Mouse (Mus musculus): ENCODE measurements at regions not wholly inside any gene's neighbourhood (a gene's known extent, or its start where the extent isn't known, plus 50 kb on each side); places are given as distances from the start of the nearest gene placed in this dataset.

GRCm38 (mm10) chr7:72514851-72515250 lies 208.4 kb upstream of the Mctp2 start:
- Histone ChIP-seq H3K27me3 (ENCODE audit: control insufficient read depth, insufficient read depth, low read length) (no peaks in the 10 kb centered on the region), H3K4me2 (replicated peaks; ENCODE audit: low read depth) (no peak overlapping the region), H3K36me3 (ENCODE audit: control insufficient read depth, insufficient read depth, low read length) (no peaks in the 10 kb centered on the region), H3K27ac (replicated peaks) (no peak overlapping the region), H3K9ac (ENCODE audit: low read length) (no peak overlapping the region), H3K4me1 (replicated peaks; ENCODE audit: control insufficient read depth, insufficient read depth) (no peaks in the 10 kb centered on the region), H3K4me3 (ENCODE audit: low read depth, low read length) (no peak overlapping the region), H3K9me3 (ENCODE audit: control insufficient read depth, low read length) (no peaks in the 10 kb centered on the region)
- 78% methylated on average over 2 of the region's 2 CpGs for WGBS
- no peak for TF ChIP-seq CTCF (IDR thresholded peaks at IDR 0.05; ENCODE audit: low read depth)
- TF ChIP-seq EP300 (optimal IDR thresholded peaks at IDR 0.05), result no peak
- DNase-seq (ENCODE audit: low spot score) (no peak), ATAC-seq (ENCODE audit: low FRiP score, low TSS enrichment) (no peak)

GRCm38 (mm10) chr7:72518421-72518972 lies 212.1 kb upstream of the Mctp2 start:
- Histone ChIP-seq H3K27me3 (ENCODE audit: control insufficient read depth, insufficient read depth, low read length) (no peaks in the 10 kb centered on the region), H3K4me1 (replicated peaks; ENCODE audit: control insufficient read depth, insufficient read depth) (no peaks in the 10 kb centered on the region), H3K4me3 (ENCODE audit: low read depth, low read length) (no peak overlapping the region), H3K9me3 (ENCODE audit: control insufficient read depth, low read length) (no peaks in the 10 kb centered on the region), H3K36me3 (ENCODE audit: control insufficient read depth, insufficient read depth, low read length) (no peaks in the 10 kb centered on the region), H3K27ac (replicated peaks) (no peak overlapping the region), H3K9ac (ENCODE audit: low read length) (no peak overlapping the region), H3K4me2 (replicated peaks; ENCODE audit: low read depth) (no peak overlapping the region)
- ATAC-seq (ENCODE audit: low FRiP score, low TSS enrichment) (peak; percentile 63; the same call in 1 of the 2 replicates), DNase-seq (ENCODE audit: low spot score) (no peak)
- WGBS, result 36% methylated on average over 5 of the region's 5 CpGs
- no peak for TF ChIP-seq EP300 (optimal IDR thresholded peaks at IDR 0.05)

- Histone ChIP-seq H3K36me3 (ENCODE audit: control insufficient read depth, insufficient read depth, low read length) (no peaks in the 10 kb centered on the region), H3K4me3 (ENCODE audit: low read depth, low read length) (no peak overlapping the region), H3K27ac (replicated peaks) (no peak overlapping the region; the same call in 1 of the 2 replicates), H3K9ac (ENCODE audit: low read length) (no peak overlapping the region), H3K4me1 (replicated peaks; ENCODE audit: control insufficient read depth, insufficient read depth) (no peaks in the 10 kb centered on the region), H3K4me2 (replicated peaks; ENCODE audit: low read depth) (no peak overlapping the region), H3K27me3 (ENCODE audit: control insufficient read depth, insufficient read depth, low read length) (no peaks in the 10 kb centered on the region), H3K9me3 (ENCODE audit: control insufficient read depth, low read length) (no peaks in the 10 kb centered on the region)
- ATAC-seq (ENCODE audit: low FRiP score, low TSS enrichment) (no peak), DNase-seq (ENCODE audit: low spot score) (no peak)
- WGBS, result 33% methylated on average over 6 of the region's 6 CpGs
- TF ChIP-seq EP300 (optimal IDR thresholded peaks at IDR 0.05) (no peak), CTCF (IDR thresholded peaks at IDR 0.05; ENCODE audit: low read depth) (no peak)
Measured at GRCm38 (mm10) chr7:72519359-72520115, 213.1 kb upstream of the Mctp2 start.

GRCm38 (mm10) chr7:72528873-72529272 lies 222.5 kb upstream of the Mctp2 start:
- peak; percentile 61 for TF ChIP-seq CTCF (IDR thresholded peaks at IDR 0.05; ENCODE audit: low read depth)
- no peak for TF ChIP-seq EP300 (optimal IDR thresholded peaks at IDR 0.05)
- Histone ChIP-seq H3K36me3 (ENCODE audit: control insufficient read depth, insufficient read depth, low read length) (no peaks in the 10 kb centered on the region), H3K9ac (ENCODE audit: low read length) (no peak overlapping the region), H3K4me2 (replicated peaks; ENCODE audit: low read depth) (no peak overlapping the region), H3K4me1 (replicated peaks; ENCODE audit: control insufficient read depth, insufficient read depth) (no peaks in the 10 kb centered on the region), H3K27me3 (ENCODE audit: control insufficient read depth, insufficient read depth, low read length) (no peaks in the 10 kb centered on the region), H3K9me3 (ENCODE audit: control insufficient read depth, low read length) (no peaks in the 10 kb centered on the region), H3K4me3 (ENCODE audit: low read depth, low read length) (no peak overlapping the region), H3K27ac (replicated peaks) (no peak overlapping the region)
- DNase-seq (ENCODE audit: low spot score) (no peak), ATAC-seq (ENCODE audit: low FRiP score, low TSS enrichment) (no peak)
- 89% methylated on average over 3 of the region's 3 CpGs for WGBS

GRCm38 (mm10) chr7:72538288-72538687 lies 231.9 kb upstream of the Mctp2 start:
- TF ChIP-seq CTCF (IDR thresholded peaks at IDR 0.05; ENCODE audit: low read depth) (no peak), EP300 (optimal IDR thresholded peaks at IDR 0.05) (no peak)
- 64% methylated on average over 6 of the region's 6 CpGs for WGBS
- no peaks in the 10 kb centered on the region for H3K4me1 ChIP-seq (replicated peaks; ENCODE audit: control insufficient read depth, insufficient read depth)
- no peaks in the 10 kb centered on the region for H3K9me3 ChIP-seq (ENCODE audit: control insufficient read depth, low read length)
- no peak overlapping the region for H3K4me2 ChIP-seq (replicated peaks; ENCODE audit: low read depth)
- H3K9ac ChIP-seq (ENCODE audit: low read length), result no peak overlapping the region
- H3K27ac ChIP-seq (replicated peaks), result no peak overlapping the region
- H3K27me3 ChIP-seq (ENCODE audit: control insufficient read depth, insufficient read depth, low read length), result no peaks in the 10 kb centered on the region; the same call in 1 of the 2 replicates
- ATAC-seq (ENCODE audit: low FRiP score, low TSS enrichment) (no peak), DNase-seq (ENCODE audit: low spot score) (no peak)
- no peak overlapping the region for H3K4me3 ChIP-seq (ENCODE audit: low read depth, low read length)
- no peaks in the 10 kb centered on the region for H3K36me3 ChIP-seq (ENCODE audit: control insufficient read depth, insufficient read depth, low read length)

- no peak for TF ChIP-seq CTCF (IDR thresholded peaks at IDR 0.05; ENCODE audit: low read depth)
- no peak for TF ChIP-seq EP300 (optimal IDR thresholded peaks at IDR 0.05)
- Histone ChIP-seq H3K4me3 (ENCODE audit: low read depth, low read length) (no peak overlapping the region), H3K27me3 (ENCODE audit: control insufficient read depth, insufficient read depth, low read length) (no peaks in the 10 kb centered on the region; the same call in 1 of the 2 replicates), H3K4me1 (replicated peaks; ENCODE audit: control insufficient read depth, insufficient read depth) (no peaks in the 10 kb centered on the region), H3K36me3 (ENCODE audit: control insufficient read depth, insufficient read depth, low read length) (no peaks in the 10 kb centered on the region), H3K4me2 (replicated peaks; ENCODE audit: low read depth) (no peak overlapping the region), H3K9ac (ENCODE audit: low read length) (no peak overlapping the region), H3K27ac (replicated peaks) (no peak overlapping the region), H3K9me3 (ENCODE audit: control insufficient read depth, low read length) (no peaks in the 10 kb centered on the region)
- DNase-seq (ENCODE audit: low spot score), result no peak
- ATAC-seq (ENCODE audit: low FRiP score, low TSS enrichment), result no peak
Measured at GRCm38 (mm10) chr7:72539915-72540314, 233.5 kb upstream of the Mctp2 start.
